Mouse (Mus musculus) cortical plate, adult 2 months (tissue): ENCODE results near the gene Rora. TPM values are rescaled to one million over a fixed set of nuclear protein-coding genes. Genes with fewer than 3 reads are reported as not detected.

Experiments used
- H3K27ac ChIP-seq: fragments of 200-500 bp; 2 replicates; pipeline ENCODE4 v1.5.1; 2012; ENCODE audit warnings: low read length, control low read depth, inconsistent platforms; ENCODE audit not compliant: insufficient read depth
- H3K4me1 ChIP-seq: fragments of 200-500 bp; 2 replicates; pipeline ENCODE4 v1.6.1; 2011; ENCODE audit warnings: low read length; ENCODE audit not compliant: control insufficient read depth, insufficient read depth
- H3K4me3 ChIP-seq: fragments of 200-500 bp; 2 replicates; pipeline ENCODE4 v1.5.1; 2011; ENCODE audit warnings: mild to moderate bottlenecking, low read length, control low read depth; ENCODE audit not compliant: insufficient read depth
- CTCF ChIP-seq: fragments of 200-500 bp; IDR thresholded peaks from 2 replicates; pipeline ENCODE4 v1.5.1; 2011; ENCODE audit warnings: mild to moderate bottlenecking, control low read depth, low read length; ENCODE audit not compliant: insufficient read depth; ENCODE audit errors: extremely low read depth
- POLR2A ChIP-seq: fragments of 200-500 bp; IDR thresholded peaks from 2 replicates; pipeline ENCODE4 v1.6.1; 2011; ENCODE audit warnings: mild to moderate bottlenecking, low read length, control low read depth; ENCODE audit not compliant: insufficient read depth; ENCODE audit errors: extremely low read depth
- polyA plus RNA-seq: library from polyadenylated mRNA; depleted of rRNA; stranded (reverse); fragments of >200 nt; gene quantifications from 2 replicates; pipeline ENCODE4 v1.2.3, GENCODE M21; 2012

The Rora gene
- polyA plus RNA-seq, 1 experiment = 23.6 TPM

DNA sequence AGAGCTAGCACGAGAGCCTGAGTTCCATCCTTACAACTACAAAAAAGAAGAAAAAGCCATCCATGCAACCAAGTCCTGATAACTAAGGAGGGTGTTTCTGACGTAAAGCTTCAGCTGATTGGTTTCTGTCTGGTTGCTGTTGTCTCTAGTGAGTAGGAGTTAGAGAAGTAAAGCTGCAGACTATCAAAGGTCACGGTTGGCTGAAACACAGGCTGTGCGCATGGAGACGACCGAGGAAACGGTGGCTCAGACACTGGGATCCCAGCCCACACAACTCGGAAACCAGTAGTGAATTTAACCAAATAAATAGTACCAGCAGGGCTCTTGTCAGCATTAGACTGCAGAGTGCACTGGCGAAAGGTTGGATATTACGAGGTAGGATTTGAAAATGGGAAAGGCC lies 781.6 kb downstream of the Rora start:
- Histone ChIP-seq H3K4me3 (no peak overlapping the region), H3K4me1 (peaks cover 4% of the 10 kb centered on the region; the same call in 1 of the 2 replicates), H3K27ac (no peak overlapping the region)
- TF ChIP-seq POLR2A (no peak), CTCF (no peak)

DNA sequence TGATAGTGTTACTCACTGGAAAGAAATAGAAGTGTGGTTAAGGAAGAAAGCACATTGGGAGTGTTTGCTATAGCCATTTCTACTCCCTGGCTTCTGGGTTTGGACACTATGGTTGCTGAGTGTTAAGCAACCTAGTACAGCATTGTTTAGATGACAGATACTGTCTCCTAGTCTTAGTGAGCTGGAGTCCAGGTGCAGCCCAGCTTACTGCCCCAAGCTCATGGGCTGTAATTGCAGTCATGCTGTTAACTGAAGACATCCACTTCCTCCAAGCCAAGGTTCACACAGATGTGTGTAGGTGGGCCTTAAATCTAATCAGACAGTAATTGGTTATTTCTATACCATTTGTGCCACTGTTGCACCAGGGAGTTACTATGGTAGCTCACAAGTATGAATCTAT lies 782.1 kb downstream of the Rora start:
- Histone ChIP-seq H3K27ac (no peak overlapping the region), H3K4me1 (peaks cover 4% of the 10 kb centered on the region; the same call in 1 of the 2 replicates), H3K4me3 (no peak overlapping the region)
- TF ChIP-seq CTCF (no peak), POLR2A (no peak)
